Mouse (Mus musculus) lung, postnatal 0 days (tissue): ENCODE measurements at regions not wholly inside any gene's neighbourhood (a gene's known extent, or its start where the extent isn't known, plus 50 kb on each side); places are given as distances from the start of the nearest gene placed in this dataset.

Experiments used
- ATAC-seq: fragments of 200-750 bp; cut with Nextera tagmentation; 2 replicates; pipeline ENCODE4 v1.8.0; 2017; ENCODE audit warnings: moderate library complexity
- DNase-seq: peaks from one replicate; pipeline ENCODE4 v3.0.0-alpha.2; 2016; ENCODE audit warnings: low spot score
- H3K27ac ChIP-seq: fragments of 300-500 bp; sonication (generic); 2 replicates; pipeline ENCODE4 v1.5.1; 2014; ENCODE audit warnings: antibody characterized with exemption, mild to moderate bottlenecking, low read length, mixed read lengths
- H3K27me3 ChIP-seq: fragments of 300-500 bp; sonication (generic); replicated peaks from 2 replicates; pipeline ENCODE4 v1.6.1; 2014; ENCODE audit warnings: low read length, mixed read lengths; ENCODE audit not compliant: insufficient read depth
- H3K36me3 ChIP-seq: fragments of 300-500 bp; sonication (generic); 2 replicates; pipeline ENCODE4 v1.6.1; 2014; ENCODE audit warnings: low read length, mixed read lengths; ENCODE audit not compliant: insufficient read depth
- H3K4me1 ChIP-seq: fragments of 300-500 bp; sonication (generic); 2 replicates; pipeline ENCODE4 v1.6.1; 2014; ENCODE audit warnings: antibody characterized with exemption, low read depth, low read length, mixed read lengths; ENCODE audit not compliant: insufficient read depth
- H3K4me2 ChIP-seq: fragments of 300-500 bp; sonication (generic); replicated peaks from 2 replicates; pipeline ENCODE4 v1.6.1; 2014; ENCODE audit warnings: low read depth, mild to moderate bottlenecking, low read length, moderate library complexity, mixed read lengths
- H3K4me3 ChIP-seq: fragments of 300-500 bp; sonication (generic); 2 replicates; pipeline ENCODE4 v1.5.1; 2014; ENCODE audit warnings: low read depth, low read length
- H3K9ac ChIP-seq: fragments of 300-500 bp; sonication (generic); replicated peaks from 2 replicates; pipeline ENCODE4 v1.6.1; 2014; ENCODE audit warnings: low read depth, mild to moderate bottlenecking
- H3K9me3 ChIP-seq: fragments of 300-500 bp; sonication (generic); 2 replicates; pipeline ENCODE4 v1.6.1; 2016; ENCODE audit warnings: low read length, mixed read lengths
- CTCF ChIP-seq: IDR thresholded peaks from 2 replicates; pipeline ENCODE4 v1.5.1; 2016; ENCODE audit warnings: antibody characterized with exemption, mild to moderate bottlenecking
- EP300 ChIP-seq: IDR thresholded peaks from 2 replicates; pipeline ENCODE4 v1.6.1; 2016; ENCODE audit warnings: antibody characterized with exemption, mild to moderate bottlenecking, control low read depth
- WGBS: fragments of 180-500 bp; shearing (Covaris S2); extraction: QIAGEN DNeasy Blood & Tissue Kit; methylation state at CpG from one replicate; pipeline ENCODE4 v1.1.7; 2014; 5-methylcytosine and 5-hydroxymethylcytosine counted together

DNA sequence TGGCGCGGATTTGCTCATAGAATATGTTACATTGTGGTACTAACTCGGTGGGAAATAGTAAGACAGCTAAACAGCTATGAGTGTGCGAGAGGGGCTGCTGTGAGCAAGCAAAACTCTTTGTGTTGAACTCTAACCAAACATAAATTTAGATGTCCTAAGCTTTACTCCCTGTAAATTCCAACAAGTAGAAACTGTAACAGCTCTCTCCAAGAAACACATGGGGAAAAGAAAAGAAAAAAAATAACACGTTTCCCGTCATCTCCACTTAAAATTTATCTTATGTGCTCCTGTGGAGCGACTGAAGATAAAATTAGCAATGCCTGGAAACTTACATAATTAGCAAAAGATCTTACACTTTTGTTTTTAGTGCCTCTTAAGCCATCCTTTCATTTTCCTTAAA is 226.2 kb upstream of the Gcfc2 start:
- Histone ChIP-seq H3K9ac (no peak overlapping the region), H3K4me2 (no peak overlapping the region), H3K27ac (no peak overlapping the region), H3K27me3 (no peaks in the 10 kb centered on the region), H3K9me3 (no peaks in the 10 kb centered on the region), H3K36me3 (no peaks in the 10 kb centered on the region), H3K4me3 (no peak overlapping the region), H3K4me1 (no peaks in the 10 kb centered on the region)
- no peak for ATAC-seq
- no peak for DNase-seq
- no peak for TF ChIP-seq CTCF
- TF ChIP-seq EP300, result no peak
- WGBS, result 81% methylated on average over 7 of the region's 7 CpGs

DNA sequence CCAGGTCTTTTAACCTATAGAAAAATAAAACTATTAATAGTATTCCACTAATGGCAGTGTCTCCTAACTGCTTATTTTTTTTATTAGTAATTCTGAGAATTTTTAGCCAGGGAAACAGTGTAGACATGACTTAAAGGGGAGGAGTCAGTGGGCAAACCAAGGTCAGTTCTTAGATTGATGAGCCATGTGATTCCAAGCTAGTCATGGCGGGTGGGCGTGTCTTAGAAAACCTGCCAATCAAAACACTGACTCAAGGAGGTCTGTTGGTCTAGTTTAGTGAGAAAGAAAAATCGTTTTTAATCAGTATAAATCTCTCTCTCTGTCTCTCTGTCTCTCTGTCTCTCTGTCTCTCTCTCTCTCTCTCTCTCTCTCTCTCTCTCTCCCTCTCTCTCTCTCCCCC is 225.3 kb upstream of the Gcfc2 start:
- no peak for TF ChIP-seq EP300
- TF ChIP-seq CTCF, result no peak
- ATAC-seq (no peak), DNase-seq (no peak)
- H3K27me3 ChIP-seq, result no peaks in the 10 kb centered on the region
- H3K4me3 ChIP-seq, result no peak overlapping the region
- no peak overlapping the region for H3K9ac ChIP-seq
- 75% methylated on average over 3 of the region's 3 CpGs for WGBS
- H3K4me2 ChIP-seq, result no peak overlapping the region
- no peaks in the 10 kb centered on the region for H3K36me3 ChIP-seq
- no peak overlapping the region for H3K27ac ChIP-seq
- H3K9me3 ChIP-seq, result no peaks in the 10 kb centered on the region
- no peaks in the 10 kb centered on the region for H3K4me1 ChIP-seq

DNA sequence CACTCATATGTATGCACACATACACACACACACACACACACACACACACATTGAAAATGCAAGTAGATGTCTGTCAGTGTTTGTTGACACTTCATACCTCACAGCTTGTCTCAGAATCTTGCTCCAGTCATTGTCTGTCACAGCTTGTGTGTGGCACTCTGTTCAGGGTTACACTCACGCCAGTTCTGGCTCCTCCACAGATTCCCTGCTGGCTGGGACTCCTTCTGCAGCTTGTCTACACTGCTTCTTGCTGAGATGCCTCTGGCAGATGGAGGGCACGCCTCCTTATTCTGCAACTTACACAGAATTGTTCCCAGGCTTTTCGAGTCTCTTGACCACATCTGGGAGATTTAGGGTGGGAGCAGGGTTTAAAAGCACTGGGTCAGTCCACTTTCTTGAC is 208.6 kb upstream of the Gcfc2 start:
- H3K27me3 ChIP-seq, result no peaks in the 10 kb centered on the region
- ATAC-seq, result no peak

DNA sequence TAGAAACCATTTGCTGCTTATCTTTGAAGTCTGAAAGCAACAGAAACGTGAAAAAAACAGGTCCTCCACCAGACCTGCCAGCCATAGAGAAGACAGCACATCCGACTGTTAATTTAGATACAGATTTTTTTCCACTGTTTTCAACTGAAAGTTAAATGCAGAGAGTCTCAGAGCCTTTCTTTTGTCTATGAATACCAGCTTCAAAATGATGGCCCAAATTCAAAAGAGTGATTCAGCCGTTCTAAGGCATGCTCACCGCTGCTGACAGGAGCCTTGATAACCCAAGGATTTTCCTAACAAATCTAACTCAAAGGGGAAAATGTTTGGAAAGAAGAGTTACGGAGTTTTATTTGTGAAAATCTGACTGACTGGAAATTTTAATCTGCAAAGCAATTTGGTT is 207.1 kb upstream of the Gcfc2 start:
- no peak overlapping the region for H3K4me3 ChIP-seq
- H3K9ac ChIP-seq, result no peak overlapping the region
- H3K4me1 ChIP-seq, result no peaks in the 10 kb centered on the region
- H3K27me3 ChIP-seq, result no peaks in the 10 kb centered on the region
- no peak for DNase-seq
- H3K36me3 ChIP-seq, result no peaks in the 10 kb centered on the region
- no peak for ATAC-seq
- 71% methylated on average over 5 of the region's 5 CpGs for WGBS
- no peaks in the 10 kb centered on the region for H3K9me3 ChIP-seq
- no peak overlapping the region for H3K27ac ChIP-seq
- no peak overlapping the region for H3K4me2 ChIP-seq
- TF ChIP-seq EP300 (no peak), CTCF (no peak)

More for the DNA sequence above, 208.6 kb upstream of the Gcfc2 start:
- H3K9ac ChIP-seq, result no peak overlapping the region
- no peak overlapping the region for H3K4me2 ChIP-seq
- H3K4me1 ChIP-seq, result no peaks in the 10 kb centered on the region
- no peak for TF ChIP-seq EP300
- TF ChIP-seq CTCF, result no peak
- 52% methylated on average over 3 of the region's 3 CpGs for WGBS
- H3K9me3 ChIP-seq, result no peaks in the 10 kb centered on the region
- no peaks in the 10 kb centered on the region for H3K36me3 ChIP-seq
- no peak overlapping the region for H3K4me3 ChIP-seq
- H3K27ac ChIP-seq, result no peak overlapping the region
- no peak for DNase-seq

DNA sequence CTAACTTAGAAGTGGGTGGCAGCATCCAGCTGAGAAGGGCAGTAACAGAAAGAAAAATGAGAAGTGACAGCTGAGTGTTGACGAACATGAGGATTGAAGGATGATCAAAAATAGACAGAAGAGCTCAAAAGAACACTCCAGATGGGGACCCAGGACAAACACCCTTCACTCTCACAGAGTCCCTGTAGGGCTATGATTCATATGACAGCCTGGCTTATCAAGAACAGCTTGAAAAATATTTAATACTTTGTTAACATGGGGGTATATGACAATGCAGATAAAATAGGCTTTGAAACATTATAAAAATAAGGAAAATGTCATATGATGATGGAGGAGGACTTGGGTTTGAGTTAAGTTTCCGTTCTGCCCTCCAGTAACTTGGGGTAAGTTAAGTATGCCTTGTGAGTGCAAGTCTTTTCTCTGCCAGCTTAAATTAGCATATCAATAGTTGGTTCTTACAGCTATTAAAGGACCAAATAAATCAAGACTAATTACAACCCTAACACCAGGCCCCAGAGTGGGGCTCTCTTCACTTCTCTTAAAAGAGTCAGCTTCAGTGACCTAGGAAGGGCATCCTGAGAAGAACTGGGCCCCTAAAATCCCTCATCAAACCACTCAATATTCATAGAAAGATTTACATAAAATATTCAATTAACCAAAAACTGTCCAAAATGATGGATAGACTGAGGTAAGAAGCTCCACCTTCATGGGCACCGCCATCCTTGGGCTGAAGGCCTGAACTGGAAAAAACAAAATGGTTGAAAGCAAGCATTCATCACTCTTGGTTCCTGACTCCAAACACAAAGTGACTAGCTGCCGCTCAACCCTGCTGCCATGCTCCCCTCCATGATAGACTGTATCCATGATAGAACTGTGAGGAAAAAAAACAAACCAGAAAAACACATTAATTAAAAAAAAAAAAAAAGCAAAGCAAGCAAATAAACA is 198.6 kb upstream of the Gcfc2 start:
- no peak for DNase-seq

DNA sequence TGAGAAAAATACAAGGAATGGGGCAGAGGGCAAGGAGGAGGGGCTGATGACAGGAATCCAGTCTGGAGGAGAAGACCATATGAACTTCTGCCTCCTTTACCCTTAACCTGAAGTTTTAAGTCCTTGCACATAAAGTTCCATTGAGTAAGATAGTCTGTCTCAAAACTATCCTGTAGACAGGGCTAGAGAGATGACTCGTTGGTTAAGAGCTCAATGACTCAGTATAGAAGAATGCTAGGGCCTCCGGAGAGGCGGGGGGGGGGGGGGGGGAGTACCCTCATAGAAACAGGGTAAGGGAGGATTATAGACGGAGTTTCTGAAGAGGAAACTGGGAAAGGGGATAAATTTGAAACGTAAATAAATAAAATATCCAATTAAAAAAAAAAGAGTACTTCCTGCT is 191.8 kb upstream of the Gcfc2 start:
- Histone ChIP-seq H3K27me3 (no peaks in the 10 kb centered on the region), H3K9ac (no peak overlapping the region), H3K27ac (no peak overlapping the region), H3K4me2 (no peak overlapping the region), H3K9me3 (no peaks in the 10 kb centered on the region), H3K4me3 (no peak overlapping the region), H3K36me3 (no peaks in the 10 kb centered on the region), H3K4me1 (no peaks in the 10 kb centered on the region)
- 29% methylated on average over 4 of the region's 5 CpGs for WGBS
- peak; percentile 30; the same call in 1 of the 2 replicates for TF ChIP-seq EP300
- no peak for TF ChIP-seq CTCF
- ATAC-seq, result peak; percentile 65
- peak; percentile 30 for DNase-seq

More for the DNA sequence above, 198.6 kb upstream of the Gcfc2 start:
- Histone ChIP-seq H3K4me1 (no peaks in the 10 kb centered on the region), H3K36me3 (no peaks in the 10 kb centered on the region), H3K9ac (no peak overlapping the region), H3K9me3 (no peaks in the 10 kb centered on the region), H3K4me3 (no peak overlapping the region), H3K4me2 (no peak overlapping the region), H3K27me3 (no peaks in the 10 kb centered on the region), H3K27ac (no peak overlapping the region)
- ATAC-seq, result no peak
- WGBS, result 69% methylated on average over 4 of the region's 4 CpGs
- no peak for TF ChIP-seq CTCF
- no peak for TF ChIP-seq EP300
